Mouse (Mus musculus) heart, postnatal 0 days (tissue): ENCODE measurements at regions not wholly inside any gene's neighbourhood (a gene's known extent, or its start where the extent isn't known, plus 50 kb on each side); places are given as distances from the start of the nearest gene placed in this dataset.

Experiments
- CTCF ChIP-seq: IDR thresholded peaks from 2 replicates; pipeline ENCODE4 v1.5.1; 2016; ENCODE audit warnings: antibody characterized with exemption, control low read depth, low read depth
- EP300 ChIP-seq: IDR thresholded peaks from 2 replicates; pipeline ENCODE4 v1.6.1; 2016; ENCODE audit warnings: antibody characterized with exemption, low read depth

DNA sequence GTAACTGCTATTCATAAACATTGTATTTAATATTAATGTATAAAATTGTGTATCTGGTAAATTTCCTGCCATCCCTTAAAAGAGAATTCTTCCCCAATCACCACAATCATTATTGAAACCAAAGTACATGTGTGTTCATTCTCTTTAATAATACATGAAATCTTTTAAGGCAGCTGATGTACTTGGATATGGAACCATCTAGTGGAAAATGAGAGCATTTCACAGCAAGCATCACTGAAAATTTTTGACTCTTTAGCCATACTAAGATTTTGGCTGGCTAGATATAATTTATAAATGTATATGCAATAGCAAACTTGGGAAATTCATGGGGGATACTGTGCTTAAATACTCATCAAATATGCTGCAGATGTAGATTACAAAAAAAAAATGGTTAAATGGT, 467.8 kb upstream of the Ndn start:
- no peak for TF ChIP-seq EP300
- TF ChIP-seq CTCF, result no peak
